Mouse (Mus musculus) right cerebral cortex, postnatal 14 days (tissue): ENCODE measurements around the gene Myl6b.

Source experiments
- DNase-seq: peaks from one replicate; pipeline ENCODE4 v3.0.0; 2022

Gene Myl6b

DNA sequence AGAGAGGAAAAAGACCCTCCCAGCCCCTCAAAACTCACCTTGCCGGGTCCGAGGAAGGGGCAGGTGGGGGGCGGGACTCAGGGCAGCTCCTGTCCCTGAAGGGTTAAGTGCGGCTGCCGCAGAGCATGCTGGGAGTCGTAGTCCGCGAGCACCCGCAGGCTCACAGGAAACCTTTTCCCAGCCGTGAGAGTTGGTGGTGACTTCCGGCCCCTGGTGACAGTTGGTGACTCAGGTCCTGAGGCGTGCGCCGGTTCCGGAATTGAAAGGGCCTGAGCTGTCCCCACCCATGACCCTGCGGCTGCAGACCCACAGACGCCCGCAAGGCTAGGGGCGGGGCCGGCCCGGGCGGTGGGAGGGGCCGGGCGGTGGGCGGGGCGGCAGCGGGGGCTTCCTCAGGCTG is at the start of gene Myl6b:
Gene Myl6b, minus strand, starts transcription at position 96 of the 400 bp plus-strand sequence.
- peak; percentile 95 for DNase-seq

DNA sequence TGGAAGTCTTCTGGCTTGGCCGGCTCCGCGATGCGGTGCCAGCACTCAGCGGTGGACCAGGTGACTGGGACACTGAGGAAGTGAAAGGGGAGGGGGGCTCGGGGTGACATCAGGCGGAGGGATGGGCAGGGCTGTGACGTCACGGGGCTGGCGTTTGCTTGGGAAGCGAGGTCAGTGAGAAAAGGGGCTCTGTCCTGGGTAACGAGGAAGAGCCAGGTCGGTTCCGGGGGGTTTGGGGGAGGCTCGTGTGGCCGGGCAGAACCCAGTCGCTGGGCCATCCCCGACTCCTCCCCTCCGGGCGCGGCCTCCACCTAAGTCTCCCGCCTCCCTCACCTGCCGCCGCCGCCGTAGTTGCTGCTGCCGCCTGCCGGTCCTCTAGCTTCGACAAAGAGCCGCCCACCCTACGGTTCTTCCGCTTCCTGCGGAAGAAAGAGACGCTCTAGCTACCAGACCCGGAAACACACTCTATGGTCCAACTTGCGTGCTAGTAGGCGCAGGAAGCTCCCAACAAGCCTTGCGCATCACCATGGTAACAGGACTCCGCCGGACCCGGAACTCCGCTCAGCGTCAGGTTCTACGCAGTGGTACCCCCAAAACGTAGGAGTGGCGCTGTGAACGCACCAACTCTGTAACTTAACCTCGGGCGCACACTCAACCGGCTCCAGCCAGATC is 49.0 kb upstream of the Myl6b start, which contains the start of gene Zc3h10:
Gene Zc3h10, minus strand, starts transcription at position 414 of the 672 bp plus-strand sequence.
- DNase-seq: peak; percentile 91

GRCm38 (mm10) chr10:128546787-128547186 is 48.3 kb upstream of the Myl6b start:
- DNase-seq: no peak

DNA sequence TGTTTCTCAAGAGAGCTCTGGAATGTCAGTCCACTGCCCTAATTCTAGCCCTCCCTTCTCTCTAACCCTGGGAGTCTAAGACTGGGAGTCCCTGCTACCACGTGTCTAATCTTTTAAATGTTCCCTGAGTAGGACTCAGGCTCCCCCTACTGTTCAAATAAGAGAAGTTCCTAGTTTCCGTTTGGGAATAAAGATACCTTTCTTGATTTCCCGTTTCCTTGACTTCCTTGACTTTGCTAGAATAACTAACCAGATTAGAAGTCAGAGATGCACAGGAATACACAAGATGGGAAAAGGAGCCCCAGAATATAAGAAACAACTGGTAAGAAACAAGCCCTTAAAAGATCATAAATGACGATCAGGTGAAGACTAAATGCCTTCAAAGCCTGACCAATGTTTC is 47.9 kb upstream of the Myl6b start:
- no peak for DNase-seq

DNA sequence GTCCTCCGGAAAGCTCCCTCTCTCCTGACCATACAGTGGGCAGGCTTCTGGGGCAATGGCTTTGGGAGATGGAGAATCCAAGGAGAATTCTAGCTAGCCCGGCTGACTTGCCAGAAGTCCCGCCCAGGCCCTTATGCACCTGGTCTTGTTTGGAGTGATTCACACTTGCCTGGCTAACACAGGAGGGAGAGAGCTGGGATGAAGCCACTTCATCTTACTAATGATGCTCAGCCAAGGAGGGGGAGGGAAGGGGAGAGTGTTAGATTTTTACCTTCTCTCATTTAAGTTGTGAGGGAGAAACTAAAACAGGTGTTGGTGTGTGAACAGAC is 47.0 kb upstream of the Myl6b start:
- DNase-seq: no peak

GRCm38 (mm10) chr10:128544674-128545569 is 46.4 kb upstream of the Myl6b start:
- DNase-seq: no peak

DNA sequence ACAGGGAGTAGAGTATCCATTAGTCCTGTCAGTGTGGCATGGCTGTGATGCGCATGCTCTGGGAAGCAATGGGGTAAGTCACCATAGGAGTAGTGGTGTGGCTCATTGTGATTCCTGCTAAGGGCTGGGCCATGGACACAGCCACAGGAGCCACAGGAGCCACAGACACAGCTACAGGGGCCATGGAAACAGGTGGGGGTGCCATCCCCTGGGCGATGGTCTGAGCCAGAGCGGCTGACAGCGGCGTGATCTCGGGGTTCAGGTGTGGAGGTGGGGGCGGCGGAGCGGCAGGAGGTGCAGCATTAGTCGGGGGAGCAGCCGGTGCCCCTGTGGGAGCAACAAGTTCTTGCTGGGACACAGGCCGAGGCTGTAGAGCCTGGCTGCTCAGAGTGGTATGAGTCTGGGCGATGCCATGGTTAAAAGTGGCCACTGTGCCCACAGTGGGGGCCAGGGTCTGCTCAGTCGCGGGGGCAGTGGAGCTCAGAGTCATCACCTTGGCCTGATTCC is 45.7 kb upstream of the Myl6b start:
- no peak for DNase-seq

DNA sequence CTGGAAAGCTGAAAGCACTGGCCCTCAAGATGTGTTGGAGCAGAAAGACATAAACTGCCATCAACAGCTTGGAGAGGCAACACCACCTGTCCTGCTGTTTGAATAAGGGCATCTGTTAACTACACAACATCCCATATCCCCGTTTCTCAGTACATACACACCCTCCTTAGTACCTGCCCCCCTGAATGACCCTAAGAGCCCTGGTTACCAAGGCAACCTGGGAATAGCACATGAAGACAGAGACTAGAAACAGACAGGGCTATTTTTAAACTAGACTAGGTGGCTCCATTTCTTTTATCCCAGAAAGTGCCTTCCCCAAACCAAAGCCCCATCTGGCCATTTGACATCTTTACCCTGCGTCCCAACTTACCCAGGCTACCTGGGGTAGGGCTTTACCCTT is 44.6 kb upstream of the Myl6b start:
- DNase-seq: no peak

DNA sequence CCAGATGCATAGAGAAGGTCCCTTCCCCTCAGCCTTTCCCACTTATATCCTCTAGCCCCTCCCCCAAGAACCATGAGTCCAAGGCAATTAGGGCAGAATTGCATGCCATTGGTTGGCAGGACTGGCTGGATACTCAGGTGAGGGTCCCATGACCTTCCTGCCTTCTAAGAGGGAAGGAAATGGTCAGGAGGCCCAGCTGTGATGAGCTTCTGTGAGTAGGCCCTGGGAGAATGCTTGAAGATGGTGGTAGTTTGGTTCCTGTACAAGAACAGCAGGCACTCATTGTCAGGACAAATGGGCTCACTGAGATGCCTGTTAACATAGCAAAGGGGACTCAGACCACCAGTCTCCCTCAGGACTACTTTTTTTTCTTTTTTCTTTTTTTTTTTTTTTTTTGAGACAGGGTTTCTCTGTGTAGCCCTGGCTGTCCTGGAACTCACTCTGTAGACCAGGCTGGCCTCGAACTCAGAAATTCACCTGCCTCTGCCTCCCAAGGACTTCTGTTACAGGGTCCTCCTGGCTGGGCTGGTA is 39.9 kb upstream of the Myl6b start:
- no peak for DNase-seq

GRCm38 (mm10) chr10:128536266-128536940 is 37.9 kb upstream of the Myl6b start:
- peak; percentile 76 for DNase-seq

- no peak for DNase-seq
Measured at GRCm38 (mm10) chr10:128535624-128536265, 37.3 kb upstream of the Myl6b start.

GRCm38 (mm10) chr10:128535206-128535605 is 36.7 kb upstream of the Myl6b start:
- no peak for DNase-seq

DNA sequence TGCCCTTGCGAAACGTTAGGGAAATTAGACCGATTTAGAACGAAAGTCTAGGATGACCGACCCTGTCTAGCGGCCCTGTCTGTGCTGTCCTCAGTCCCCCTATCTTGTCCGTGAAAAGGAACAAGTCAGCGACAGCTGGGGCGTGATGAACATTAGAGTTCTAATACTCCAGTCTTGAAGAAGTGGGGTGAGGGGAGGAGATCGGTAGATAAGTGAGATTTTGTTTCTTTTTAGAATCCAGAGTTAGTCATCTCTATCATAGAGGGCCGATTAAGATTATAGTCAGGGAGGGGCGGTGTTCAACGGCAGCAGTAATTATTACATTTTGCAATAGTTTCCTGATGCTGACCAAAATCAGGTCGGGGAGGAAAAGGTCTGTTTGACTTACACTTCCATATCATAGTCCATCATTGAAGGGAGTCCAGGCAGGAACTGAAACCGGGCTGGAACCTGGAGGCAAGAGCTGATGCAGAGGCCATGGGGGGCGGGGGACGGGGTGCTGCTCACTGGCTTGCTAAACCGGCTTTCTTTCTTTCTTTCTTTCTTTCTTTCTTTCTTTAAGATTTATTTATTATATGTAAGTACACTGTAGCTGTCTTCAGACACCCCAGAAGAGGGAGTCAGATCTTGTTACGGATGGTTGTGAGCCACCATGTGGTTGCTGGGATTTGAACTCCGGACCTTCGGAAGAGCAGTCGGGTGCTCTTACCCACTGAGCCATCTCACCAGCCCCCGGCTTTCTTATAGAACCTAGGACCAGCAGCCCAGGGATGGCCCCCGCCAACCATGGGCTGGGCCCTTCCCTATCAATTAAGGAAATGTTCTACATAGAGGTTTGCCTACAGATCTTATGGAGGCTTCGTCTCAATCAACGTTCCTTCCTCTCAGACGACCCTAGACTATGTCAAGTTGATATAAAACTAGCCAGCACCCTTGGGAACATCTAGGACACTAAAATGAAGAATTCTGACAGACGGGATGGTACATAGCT is 28.2 kb upstream of the Myl6b start:
- DNase-seq: no peak

DNA sequence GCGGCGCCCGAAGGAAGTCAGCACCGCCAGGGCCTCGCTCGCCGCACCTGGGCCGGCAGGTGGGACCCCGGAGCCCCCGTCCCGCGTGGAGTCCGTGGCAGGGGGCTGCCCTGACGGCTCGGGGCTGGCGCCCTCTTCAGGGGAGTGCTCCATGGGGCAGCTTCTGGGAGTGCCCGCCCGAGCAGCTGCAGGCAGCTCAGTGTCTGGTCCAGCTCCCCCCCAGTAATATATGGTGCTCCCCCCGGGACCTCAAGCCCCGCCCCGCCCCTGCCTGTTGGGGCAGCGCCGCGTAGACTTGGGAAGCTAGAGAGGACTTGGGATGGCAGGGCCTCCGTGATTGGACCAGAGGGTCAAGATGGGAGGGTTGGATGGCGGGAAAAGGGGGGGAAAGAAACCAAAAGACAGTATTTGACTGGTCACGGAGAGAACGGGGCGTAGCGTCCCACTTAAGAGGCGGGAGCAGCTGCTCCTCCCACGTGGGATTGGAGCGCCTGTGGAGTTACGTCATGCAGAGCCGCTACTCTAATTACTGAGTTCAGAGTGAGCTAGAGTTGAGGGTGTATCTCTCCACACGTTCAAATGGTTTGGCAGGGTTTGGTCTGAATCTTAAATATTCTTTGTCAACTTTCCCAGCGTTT is 27.3 kb upstream of the Myl6b start, which contains the start of gene Esyt1:
Gene Esyt1, minus strand, starts transcription at position 201 of the 638 bp plus-strand sequence.
- DNase-seq: peak; percentile 80

DNA sequence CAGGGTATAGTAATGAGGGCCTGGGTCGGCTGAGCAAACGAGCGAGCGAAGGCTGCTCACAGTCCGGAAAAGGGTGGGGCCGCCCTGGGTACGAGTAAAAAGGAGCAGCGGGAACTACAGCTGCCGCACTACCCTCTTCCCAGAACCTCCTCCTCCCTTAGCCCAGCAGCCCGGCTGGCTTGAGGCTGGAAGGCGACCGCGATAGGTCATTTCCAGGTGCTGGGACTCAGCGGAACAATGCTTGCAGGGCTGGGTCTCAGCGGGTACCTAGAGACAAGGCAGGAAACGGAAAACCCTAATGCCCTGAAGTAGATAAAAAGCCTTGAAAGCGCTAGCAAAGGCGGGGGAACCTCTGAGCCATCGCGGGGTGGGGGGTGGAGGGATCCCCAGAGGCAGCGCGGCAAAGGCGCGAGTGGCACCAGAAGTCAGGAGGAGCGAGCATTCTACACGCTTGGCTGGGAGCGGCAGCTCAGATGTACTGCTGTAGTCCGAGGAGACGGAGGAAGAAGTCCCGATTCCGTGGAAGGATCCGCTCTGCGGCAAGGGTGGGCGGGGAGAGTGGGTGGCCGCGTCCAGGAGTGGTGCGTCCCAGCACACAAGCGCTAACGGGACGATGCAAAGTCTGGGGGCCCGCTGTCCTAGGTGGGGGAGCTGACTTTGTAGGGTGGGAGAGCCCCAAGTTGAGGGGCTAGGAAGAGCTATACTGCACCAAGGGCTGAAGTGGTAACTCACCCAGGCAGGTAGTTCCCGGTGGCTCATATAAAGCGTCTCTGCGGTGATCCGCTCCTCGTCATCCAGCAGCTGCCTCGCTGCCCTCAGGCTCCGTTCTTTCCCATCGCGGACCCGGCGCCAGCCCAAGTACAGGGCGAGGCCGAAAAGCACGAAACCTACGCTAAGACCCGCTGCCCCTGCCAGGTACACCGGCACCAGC is 26.5 kb upstream of the Myl6b start:
- DNase-seq: peak; percentile 41

- DNase-seq: no peak
Measured at GRCm38 (mm10) chr10:128524111-128524731, 25.7 kb upstream of the Myl6b start.

DNA sequence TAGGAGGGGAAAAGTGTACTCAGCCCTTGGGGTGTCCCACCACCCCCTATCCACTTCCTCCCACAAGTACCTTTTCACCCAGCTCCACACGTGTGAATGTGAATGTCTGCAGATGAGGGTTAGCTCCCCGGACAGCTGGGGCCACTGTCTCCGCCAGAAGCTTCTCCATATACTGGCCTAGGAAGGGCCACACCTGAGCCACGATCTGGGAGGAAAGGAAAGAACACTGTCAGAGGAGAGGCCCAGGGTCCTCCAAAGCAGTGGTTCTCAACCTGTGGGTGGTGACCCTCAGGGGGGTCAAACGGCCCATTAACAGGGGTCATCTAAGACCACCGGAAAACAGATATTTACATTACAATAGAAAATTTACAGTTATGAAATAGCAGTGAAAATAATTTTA is 23.9 kb upstream of the Myl6b start:
- DNase-seq: no peak

- no peak for DNase-seq
Measured at GRCm38 (mm10) chr10:128520591-128520990, 22.1 kb upstream of the Myl6b start.

GRCm38 (mm10) chr10:128518833-128519232 is 20.3 kb upstream of the Myl6b start:
- DNase-seq: no peak
